Mouse (Mus musculus) T-helper 2 cell (primary cell): ENCODE measurements around the gene Ggt7.

Experiments
- in situ Hi-C: fragments of 300-600 bp; cut with MboI, MseI; formaldehyde crosslinking; loops from one replicate; pipeline ENCODE4 v1.15.1; 2025; ENCODE audit warnings: high pct_unique_total_duplicates

The Ggt7 gene

DNA sequence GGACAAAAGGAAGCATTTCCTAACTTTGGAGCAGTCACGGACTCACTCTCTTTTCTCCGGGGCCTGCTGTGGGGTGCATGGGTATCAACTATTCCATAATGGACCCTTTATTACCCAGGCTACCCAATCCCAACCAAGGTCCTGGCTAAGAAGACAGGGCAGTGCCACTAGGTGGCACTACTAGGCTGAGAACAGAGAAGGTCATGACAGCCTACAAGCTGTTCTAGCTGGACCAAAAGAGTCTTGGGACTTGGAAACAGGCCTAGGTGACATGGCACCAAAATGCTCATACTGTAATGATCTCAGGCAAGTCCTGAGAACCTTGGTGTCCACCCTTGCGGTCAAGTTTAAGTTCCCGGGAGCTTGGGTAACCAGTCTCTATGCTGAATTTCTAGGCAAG lies 5.6 kb downstream of the Ggt7 start:
- in situ Hi-C loops: loop anchor here (5.0 to 10.0 kb wide), 3 partner anchors 72 to 240 kb away; partner anchors contain the start of gene Procr

DNA sequence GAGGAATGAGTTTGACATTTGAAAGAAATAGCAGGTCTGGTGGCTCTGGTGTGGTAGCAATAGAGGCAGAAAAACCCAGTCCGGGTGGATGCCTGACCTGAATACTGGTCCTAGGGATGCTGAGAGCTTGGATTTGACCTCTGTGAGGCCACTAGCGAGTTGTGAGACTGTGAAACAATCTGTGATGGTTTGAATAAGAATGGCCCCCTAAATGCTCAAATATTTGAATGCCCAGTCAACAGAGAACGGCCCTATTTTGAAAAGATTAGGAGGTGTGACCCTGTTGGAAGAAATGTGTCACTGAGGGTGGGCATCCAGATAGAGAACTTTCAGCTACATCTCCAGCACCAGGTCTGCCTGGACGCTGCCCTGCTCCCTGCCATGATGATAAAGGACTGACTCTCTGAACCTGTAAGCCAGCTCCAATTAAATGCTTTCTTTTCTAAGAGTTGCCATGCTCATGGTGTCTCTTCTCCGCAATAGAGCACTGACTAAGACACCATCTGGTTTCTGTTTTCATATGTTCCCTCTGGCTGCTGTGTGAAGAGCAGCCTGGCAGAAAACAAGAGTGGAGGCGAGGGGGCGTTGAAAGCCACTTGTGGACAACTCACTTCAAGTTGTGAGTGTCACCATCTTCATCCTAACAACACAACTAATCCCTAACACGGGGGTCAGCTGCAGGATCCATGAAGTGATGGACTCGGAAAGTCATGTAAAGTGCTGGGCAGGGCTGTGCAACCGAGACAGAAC lies 10.1 kb downstream of the Ggt7 start:
- in situ Hi-C loops: no loop called here

DNA sequence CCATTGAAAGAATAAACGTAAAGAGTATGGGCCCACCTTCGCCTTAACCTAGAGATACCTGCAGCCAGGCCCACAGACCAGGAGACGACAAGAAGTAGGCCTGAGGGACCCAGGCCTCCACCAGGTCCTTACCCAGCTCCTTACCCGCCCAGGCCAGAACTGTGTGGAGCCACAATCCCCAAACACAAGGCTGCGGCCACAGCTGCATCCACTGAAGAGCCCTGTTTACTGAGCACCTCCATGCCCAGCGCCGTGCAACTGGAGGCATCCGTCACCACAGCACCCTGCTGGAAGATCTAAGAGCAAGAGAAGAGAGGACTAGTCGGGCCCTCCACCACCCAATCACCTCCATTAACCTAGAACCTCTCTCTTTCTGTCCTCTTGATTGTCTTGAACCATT lies 12.2 kb downstream of the Ggt7 start:
- in situ Hi-C loops: no loop called here

DNA sequence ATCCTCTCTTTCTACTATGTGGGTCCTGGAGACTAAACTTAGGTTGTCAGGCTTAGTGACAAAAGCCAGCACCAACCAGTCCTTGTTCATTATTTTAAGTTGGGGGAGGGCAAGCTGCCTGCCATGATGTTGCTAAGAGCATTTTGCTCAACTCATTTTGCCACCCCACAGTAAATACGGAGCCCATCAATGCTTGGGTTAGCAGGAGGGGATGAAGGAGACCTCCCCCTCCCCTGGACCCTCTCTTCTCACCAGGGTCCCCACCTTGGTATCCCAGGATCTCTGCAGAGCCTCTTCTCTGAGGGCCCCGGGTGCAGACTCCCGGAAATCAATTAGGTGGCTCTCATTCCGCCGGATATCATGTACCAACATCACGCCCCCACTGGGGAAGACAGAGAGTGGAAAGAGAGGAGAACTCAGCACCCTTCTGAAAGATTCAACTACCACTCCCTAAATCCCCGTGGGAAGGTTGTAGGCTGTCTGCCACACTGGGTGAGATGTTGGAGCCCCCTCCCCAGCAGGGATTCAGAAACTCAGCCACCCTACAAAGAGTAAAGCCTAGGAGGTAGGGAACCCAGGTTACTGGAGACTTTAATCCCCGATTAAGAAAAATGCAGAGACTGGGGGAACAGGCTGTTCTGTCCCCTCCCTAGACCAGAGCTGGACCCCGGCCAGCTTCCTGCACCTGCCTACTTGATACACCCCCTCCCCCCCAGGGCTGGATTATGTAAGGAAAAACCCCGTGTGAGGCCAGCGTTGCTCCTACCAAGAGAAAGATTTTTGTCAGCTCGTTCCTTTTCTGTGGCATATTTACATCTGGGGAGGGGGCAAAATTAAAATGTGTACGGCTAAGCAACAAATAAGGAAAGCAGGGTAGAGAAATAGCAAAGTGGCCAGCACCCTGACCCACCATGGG lies 13.3 kb downstream of the Ggt7 start:
- in situ Hi-C loops: no loop called here

DNA sequence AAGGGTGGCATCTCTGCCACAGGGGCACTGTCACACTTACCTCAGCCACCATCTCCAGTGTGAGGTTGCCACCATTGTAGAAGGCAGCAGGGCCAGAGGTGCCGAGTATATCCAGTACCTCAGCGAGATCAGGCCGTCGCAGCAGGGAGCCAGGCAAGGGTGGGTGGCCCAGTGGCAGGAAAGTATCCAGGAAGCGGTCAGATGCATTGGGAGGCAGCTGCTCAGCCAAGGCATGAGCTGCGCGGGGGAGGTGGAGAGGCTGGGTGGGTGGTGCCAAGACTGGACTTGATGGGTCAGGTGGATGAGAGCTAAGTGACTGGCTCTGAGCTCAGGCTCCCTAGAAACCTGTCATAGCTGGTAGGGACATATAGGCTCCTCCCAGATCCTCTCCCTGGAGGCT lies 15.4 kb downstream of the Ggt7 start:
- in situ Hi-C loops: no loop called here

DNA sequence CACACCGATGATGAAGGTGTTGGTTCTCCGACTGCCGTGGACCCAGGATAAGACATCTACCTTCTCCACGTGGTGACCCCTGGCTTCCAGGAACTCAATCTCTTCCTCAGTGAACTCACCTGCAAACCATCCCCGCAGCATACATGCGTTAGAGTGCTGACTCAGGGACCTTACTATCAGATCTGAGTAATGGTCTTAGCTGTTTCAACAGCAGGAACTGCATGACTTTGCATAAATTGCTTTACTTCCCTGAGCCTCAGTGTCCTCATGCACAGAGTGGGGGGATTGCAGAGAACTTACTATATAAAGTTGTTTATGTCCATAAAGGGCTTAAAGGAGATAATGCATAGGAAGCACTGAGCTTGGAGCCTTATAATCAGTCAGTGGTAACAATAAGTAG lies 27.0 kb downstream of the Ggt7 start:
- in situ Hi-C loops: no loop called here

DNA sequence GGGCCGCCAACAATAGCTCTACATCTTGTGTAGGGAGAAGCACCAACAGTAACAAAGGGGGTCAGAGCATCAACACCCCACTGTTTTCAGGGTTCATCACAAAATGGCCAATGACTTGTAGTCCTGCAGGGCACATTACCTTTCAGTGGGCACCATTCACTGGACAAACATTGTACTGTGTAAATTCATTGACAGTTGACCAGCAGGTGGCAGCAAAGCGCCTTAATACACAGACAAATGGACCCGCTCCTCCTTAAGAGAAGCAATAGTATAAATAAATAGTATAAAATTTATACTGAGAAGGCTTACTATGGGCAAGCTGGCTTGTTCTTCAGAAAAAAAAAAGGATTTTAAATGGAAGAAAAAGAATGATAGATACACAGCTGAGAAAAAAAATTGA lies 36.0 kb downstream of the Ggt7 start:
- in situ Hi-C loops: no loop called here

DNA sequence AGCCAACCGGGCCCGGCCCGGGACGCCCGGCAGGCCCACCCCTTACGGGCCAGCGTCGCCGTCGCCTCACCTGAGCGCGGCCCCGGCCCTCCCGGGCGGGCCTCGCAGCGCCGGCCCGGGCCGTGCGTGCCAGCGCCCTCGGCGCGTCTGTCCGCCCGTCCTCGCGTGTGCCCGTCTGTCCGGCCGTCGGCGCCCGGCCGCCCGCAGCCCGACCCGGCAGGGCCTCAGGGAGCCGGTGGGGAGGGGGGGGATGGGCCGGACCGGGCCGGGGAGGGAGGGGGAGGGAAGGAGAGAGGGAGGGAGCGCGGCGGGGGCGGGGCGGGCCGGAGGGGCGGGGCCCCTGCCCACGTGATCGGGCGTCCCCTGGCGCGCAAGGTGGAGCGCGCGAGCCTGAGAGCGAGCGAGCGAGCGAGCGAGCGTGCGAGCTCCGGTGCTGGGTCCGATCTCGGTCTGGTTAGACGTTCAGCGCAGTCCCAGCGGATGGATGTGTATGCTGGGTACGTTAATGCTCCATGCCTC lies 44.4 kb downstream of the Ggt7 start, which contains the start of gene Ncoa6:
Gene Ncoa6, minus strand, starts transcription at position 325 of the 519 bp plus-strand sequence.
- in situ Hi-C loops: no loop called here

DNA sequence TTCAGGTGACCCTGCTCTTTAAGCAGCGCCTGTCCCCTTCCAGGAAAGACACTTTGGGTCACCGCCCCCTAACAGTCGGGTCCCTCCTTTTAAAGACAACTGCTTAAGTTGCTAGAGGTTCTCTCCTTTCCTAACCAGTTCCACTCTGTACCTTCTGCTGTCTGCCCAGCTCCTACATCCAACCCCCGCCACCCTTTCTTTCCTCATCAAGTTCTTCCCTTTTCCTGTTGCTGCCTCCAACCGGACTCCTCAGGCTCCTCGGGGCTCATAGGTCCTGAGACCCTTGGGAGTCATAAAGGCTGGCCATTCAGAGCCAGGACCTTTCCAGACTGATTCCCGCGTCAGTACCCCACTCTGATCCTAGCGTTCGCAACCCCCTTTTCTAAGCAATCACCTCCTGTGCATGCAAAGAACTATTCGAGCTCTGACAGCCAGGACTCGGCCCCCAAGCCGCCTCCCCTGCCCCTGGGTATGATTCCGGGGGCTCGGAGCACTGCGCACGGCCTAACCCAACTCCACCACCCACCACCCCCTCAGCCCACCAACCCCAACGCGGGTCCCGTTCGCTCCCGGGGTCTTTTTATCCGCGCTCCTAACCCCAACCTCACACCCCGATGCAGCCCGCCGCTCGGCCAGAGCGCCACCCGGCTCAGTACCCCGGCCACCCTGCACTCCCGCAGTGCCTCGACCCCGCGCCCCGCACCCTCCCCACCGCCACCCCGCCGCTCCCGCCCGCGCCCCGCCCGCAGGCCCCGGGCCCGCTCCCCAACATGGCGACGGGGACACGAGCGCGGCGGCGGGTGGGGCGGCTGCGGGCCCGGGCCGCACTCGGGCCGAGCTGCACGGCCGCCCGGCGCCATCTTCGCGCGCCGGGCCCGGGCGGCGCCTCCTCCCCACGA lies 45.1 kb downstream of the Ggt7 start:
- in situ Hi-C loops: no loop called here

DNA sequence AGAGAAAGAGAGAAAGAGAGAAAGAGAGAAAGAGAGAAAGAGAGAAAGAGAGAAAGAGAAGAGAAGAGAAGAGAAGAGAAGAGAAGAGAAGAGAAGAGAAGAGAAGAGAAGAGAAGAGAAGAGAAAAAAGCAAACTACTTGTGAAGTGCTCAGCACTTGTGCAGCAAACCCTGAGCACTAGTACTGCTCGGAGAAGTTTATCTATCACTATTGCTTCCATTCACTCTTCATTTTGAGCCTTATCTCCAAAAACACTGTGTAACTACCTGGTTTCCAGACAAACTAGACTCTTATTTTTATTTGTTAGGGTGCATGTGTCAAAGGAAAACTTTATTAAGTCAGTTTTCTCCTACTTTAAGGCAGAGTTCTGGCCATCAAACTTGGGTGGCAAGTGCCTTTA lies 51.2 kb downstream of the Ggt7 start:
- in situ Hi-C loops: no loop called here

DNA sequence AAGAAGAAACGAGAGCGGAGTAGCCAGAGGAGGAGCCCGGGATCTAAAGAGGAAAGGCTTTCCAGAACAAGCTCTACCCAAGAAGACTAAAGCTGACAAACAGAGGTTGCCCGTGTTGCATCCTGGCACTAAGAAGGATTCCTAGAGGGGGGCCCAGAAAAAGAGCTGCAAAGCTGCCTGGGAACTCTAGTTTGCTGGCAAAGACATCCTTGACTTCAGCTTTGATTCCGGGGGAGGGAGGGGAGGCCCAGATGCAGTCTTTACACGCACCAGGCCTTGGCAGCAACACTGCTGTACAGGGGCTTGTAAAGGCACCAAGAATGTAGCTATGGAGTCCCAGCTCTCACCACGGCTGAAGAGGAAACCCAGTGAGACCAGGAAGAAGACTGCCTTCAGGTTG lies 64.4 kb downstream of the Ggt7 start:
- in situ Hi-C loops: no loop called here

DNA sequence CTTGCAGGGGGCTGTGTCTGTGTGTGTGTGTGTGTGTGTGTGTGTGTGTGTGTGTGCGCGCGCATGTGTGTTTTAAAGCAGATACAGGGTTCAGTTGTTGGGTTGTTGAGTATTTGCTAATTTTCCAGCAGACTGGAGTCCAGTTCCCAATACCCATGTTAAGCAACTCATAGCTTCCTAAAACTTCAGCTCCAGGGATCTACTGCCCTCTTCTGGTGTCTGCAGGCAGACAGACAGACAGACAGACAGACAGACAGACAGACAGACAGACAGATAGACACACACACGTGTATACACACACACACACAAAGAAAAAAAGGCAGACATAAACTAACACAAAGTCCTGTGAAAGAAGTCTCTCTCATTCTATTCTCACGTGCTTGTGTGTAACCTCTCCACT lies 66.8 kb downstream of the Ggt7 start:
- in situ Hi-C loops: no loop called here

DNA sequence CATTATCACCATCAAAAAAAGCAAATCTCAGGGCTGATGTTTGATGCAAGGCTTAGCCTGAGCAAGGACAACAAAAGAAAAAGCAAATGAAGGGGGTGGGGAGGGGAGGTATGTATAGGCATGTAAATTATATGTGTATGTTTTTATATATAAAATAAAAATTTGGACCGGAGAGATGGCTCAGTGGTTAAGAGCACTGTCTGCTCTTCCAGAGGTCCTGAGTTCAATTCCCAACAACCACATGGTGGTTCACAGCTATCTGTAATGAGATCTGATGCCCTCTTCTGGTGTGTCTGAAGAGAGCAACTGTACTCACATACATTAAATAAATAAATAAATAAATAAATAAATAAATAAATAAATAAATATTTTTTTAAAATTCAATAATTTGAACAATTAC lies 70.1 kb downstream of the Ggt7 start:
- in situ Hi-C loops: loop anchor here (5.0 kb wide), 1 partner anchor 36 kb away; no protein-coding TSS in a partner anchor

DNA sequence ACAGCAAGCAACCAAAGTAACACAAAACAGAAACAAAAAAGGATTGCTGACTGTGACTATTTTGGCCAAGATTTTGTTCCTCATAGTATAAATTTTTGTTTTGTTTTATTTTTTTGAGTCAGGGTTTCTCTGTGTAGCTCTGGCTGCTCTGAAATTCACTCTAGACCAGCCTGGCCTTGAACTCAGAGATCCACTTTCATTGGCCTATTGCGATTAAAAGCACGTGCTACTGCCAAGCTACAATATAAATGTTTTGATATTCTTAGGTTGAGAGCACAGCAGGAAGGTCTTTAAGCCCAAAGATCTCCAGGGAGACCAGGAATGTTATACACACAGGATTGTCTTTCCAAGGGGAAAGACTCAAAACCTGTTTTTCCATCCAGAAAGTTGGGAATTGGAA lies 74.6 kb downstream of the Ggt7 start:
- in situ Hi-C loops: no loop called here

DNA sequence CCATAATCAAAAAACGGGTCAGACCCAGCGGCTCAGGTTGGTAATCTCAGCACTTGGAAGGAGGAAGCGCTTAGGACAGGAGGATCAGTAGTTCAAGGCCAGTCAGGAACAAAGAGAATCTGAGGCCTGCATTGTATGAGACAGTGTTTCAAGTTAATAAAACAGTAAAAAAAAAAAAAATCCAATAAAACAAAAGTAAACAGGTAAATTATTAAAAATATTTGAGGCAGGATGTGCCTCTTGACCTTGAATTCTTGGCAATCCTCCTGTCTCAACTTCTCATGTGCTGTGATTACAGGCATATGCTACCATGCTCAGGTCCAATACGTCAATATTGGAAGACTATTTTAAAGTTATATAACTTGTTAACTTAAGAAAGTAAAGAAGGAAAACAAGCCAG lies 75.1 kb downstream of the Ggt7 start:
- in situ Hi-C loops: no loop called here
